Mouse (Mus musculus) erythroblast, embryonic 14.5 days (primary cell): ENCODE measurements around the gene Bcor.

Experiments
- GATA1 ChIP-seq: IDR thresholded peaks from 2 replicates; pipeline ENCODE4 v1.6.1; 2012; ENCODE audit warnings: low read length, inconsistent platforms, mixed read lengths
- TAL1 ChIP-seq: IDR thresholded peaks from 3 replicates; pipeline ENCODE4 v1.6.1; 2012; ENCODE audit warnings: low read length, inconsistent platforms, mixed read lengths

- TF ChIP-seq TAL1 (no peak), GATA1 (no peak)
Measured at GRCm38 (mm10) chrX:12133836-12134431, 26.2 kb downstream of the Bcor start.
